Mouse (Mus musculus) neural tube, embryonic 11.5 days (tissue): ENCODE measurements around the gene Il1rap. TPM values are rescaled to one million over a fixed set of nuclear protein-coding genes. Genes with fewer than 3 reads are reported as not detected.

Source experiments
- ATAC-seq: fragments of 200-750 bp; cut with Nextera tagmentation; 2 replicates; pipeline ENCODE4 v1.8.0; 2017; ENCODE audit warnings: moderate number of reproducible peaks, mild to moderate bottlenecking, moderate TSS enrichment, moderate library complexity; ENCODE audit not compliant: insufficient read depth, low FRiP score, low TSS enrichment
- DNase-seq: peaks from one replicate; pipeline ENCODE4 v3.0.0-alpha.2; 2015; ENCODE audit warnings: low spot score
- H3K27ac ChIP-seq: fragments of 300-500 bp; sonication (generic); 2 replicates; pipeline ENCODE4 v1.5.1; 2014; ENCODE audit warnings: low read depth, mild to moderate bottlenecking, low read length
- H3K27me3 ChIP-seq: fragments of 300-500 bp; sonication (generic); 2 replicates; pipeline ENCODE4 v1.6.1; 2014; ENCODE audit warnings: mild to moderate bottlenecking, low read length, mixed read lengths; ENCODE audit not compliant: control insufficient read depth, insufficient read depth
- H3K36me3 ChIP-seq: fragments of 300-500 bp; sonication (generic); 2 replicates; pipeline ENCODE4 v1.6.1; 2014; ENCODE audit warnings: mild to moderate bottlenecking, low read length, moderate library complexity, mixed read lengths; ENCODE audit not compliant: control insufficient read depth, insufficient read depth
- H3K4me1 ChIP-seq: fragments of 300-500 bp; sonication (generic); 2 replicates; pipeline ENCODE4 v1.6.1; 2014; ENCODE audit warnings: low read length, mixed read lengths; ENCODE audit not compliant: control insufficient read depth, insufficient read depth
- H3K4me2 ChIP-seq: fragments of 300-500 bp; sonication (generic); 2 replicates; pipeline ENCODE4 v1.6.1; 2014; ENCODE audit warnings: low read depth, mild to moderate bottlenecking, moderate library complexity
- H3K4me3 ChIP-seq: fragments of 300-500 bp; sonication (generic); 2 replicates; pipeline ENCODE4 v1.5.1; 2014; ENCODE audit warnings: low read depth, low read length
- H3K9ac ChIP-seq: fragments of 300-500 bp; sonication (generic); 2 replicates; pipeline ENCODE4 v1.6.1; 2014; ENCODE audit warnings: mild to moderate bottlenecking, low read length
- H3K9me3 ChIP-seq: fragments of 300-500 bp; sonication (generic); 2 replicates; pipeline ENCODE4 v1.6.1; 2016; ENCODE audit warnings: low read length; ENCODE audit not compliant: control insufficient read depth
- WGBS: fragments of 180-500 bp; shearing (Covaris S2); extraction: QIAGEN DNeasy Blood & Tissue Kit; methylation state at CpG from one replicate; pipeline ENCODE4 v1.1.7; 2014; 5-methylcytosine and 5-hydroxymethylcytosine counted together
- polyA plus RNA-seq: library from polyadenylated mRNA; unstranded; fragments of >200 nt; fragmentation: Nextera tagmentation; extraction: Ambion mirVana; gene quantifications from 2 replicates; pipeline ENCODE4 v1.2.1, GENCODE M21; 2014

The Il1rap gene
- polyA plus RNA-seq, 1 experiment from 2014 or later = 8.9 TPM

GRCm38 (mm10) chr16:26698076-26698475 lies 116.6 kb downstream of the Il1rap start:
- H3K4me1 ChIP-seq = no peaks in the 10 kb centered on the region
- H3K9me3 ChIP-seq = no peaks in the 10 kb centered on the region
- H3K27me3 ChIP-seq = no peaks in the 10 kb centered on the region
- H3K4me2 ChIP-seq = no peak overlapping the region
- no peak overlapping the region for H3K9ac ChIP-seq
- ATAC-seq = no peak
- no peak for DNase-seq
- no peak overlapping the region for H3K27ac ChIP-seq
- WGBS = 85% methylated on average over 4 of the region's 4 CpGs
- H3K36me3 ChIP-seq = no peaks in the 10 kb centered on the region
- H3K4me3 ChIP-seq = no peak overlapping the region

GRCm38 (mm10) chr16:26700440-26701103 lies 119.1 kb downstream of the Il1rap start:
- Histone ChIP-seq H3K36me3 (no peaks in the 10 kb centered on the region), H3K27ac (no peak overlapping the region), H3K9me3 (no peaks in the 10 kb centered on the region), H3K4me1 (no peaks in the 10 kb centered on the region), H3K27me3 (no peaks in the 10 kb centered on the region), H3K4me3 (no peak overlapping the region), H3K9ac (no peak overlapping the region), H3K4me2 (no peak overlapping the region)
- WGBS = 87% methylated on average over 8 of the region's 8 CpGs
- no peak for DNase-seq
- no peak for ATAC-seq

GRCm38 (mm10) chr16:26705658-26706371 lies 124.3 kb downstream of the Il1rap start:
- H3K9ac ChIP-seq = no peak overlapping the region
- H3K36me3 ChIP-seq = no peaks in the 10 kb centered on the region
- 81% methylated on average over 6 of the region's 6 CpGs for WGBS
- H3K9me3 ChIP-seq = no peaks in the 10 kb centered on the region
- H3K4me2 ChIP-seq = no peak overlapping the region
- DNase-seq (no peak), ATAC-seq (no peak)
- no peak overlapping the region for H3K4me3 ChIP-seq
- H3K4me1 ChIP-seq = no peaks in the 10 kb centered on the region
- no peak overlapping the region for H3K27ac ChIP-seq
- H3K27me3 ChIP-seq = no peaks in the 10 kb centered on the region

- H3K4me3 ChIP-seq = no peak overlapping the region
- H3K36me3 ChIP-seq = no peaks in the 10 kb centered on the region
- no peaks in the 10 kb centered on the region for H3K9me3 ChIP-seq
- H3K4me2 ChIP-seq = no peak overlapping the region
- no peak overlapping the region for H3K27ac ChIP-seq
- DNase-seq (no peak), ATAC-seq (no peak)
- no peaks in the 10 kb centered on the region for H3K27me3 ChIP-seq
- 77% methylated on average over 2 of the region's 2 CpGs for WGBS
- H3K9ac ChIP-seq = no peak overlapping the region
- no peaks in the 10 kb centered on the region for H3K4me1 ChIP-seq
These were observed 125.0 kb downstream of the Il1rap start for GRCm38 (mm10) chr16:26706503-26706902.

GRCm38 (mm10) chr16:26710922-26711321 lies 129.4 kb downstream of the Il1rap start:
- Histone ChIP-seq H3K9ac (no peak overlapping the region), H3K4me1 (no peaks in the 10 kb centered on the region), H3K36me3 (no peaks in the 10 kb centered on the region), H3K9me3 (no peaks in the 10 kb centered on the region), H3K4me2 (no peak overlapping the region), H3K4me3 (no peak overlapping the region), H3K27me3 (no peaks in the 10 kb centered on the region), H3K27ac (no peak overlapping the region)
- DNase-seq (no peak), ATAC-seq (no peak)
- WGBS = 92% methylated on average over 3 of the region's 3 CpGs

- Histone ChIP-seq H3K27ac (no peak overlapping the region), H3K4me3 (no peak overlapping the region), H3K9me3 (no peaks in the 10 kb centered on the region), H3K9ac (no peak overlapping the region), H3K4me2 (no peak overlapping the region), H3K27me3 (no peaks in the 10 kb centered on the region), H3K4me1 (no peaks in the 10 kb centered on the region), H3K36me3 (no peaks in the 10 kb centered on the region)
- ATAC-seq = no peak
- WGBS = 89% methylated on average over 5 of the region's 5 CpGs
- no peak for DNase-seq
These were observed 132.2 kb downstream of the Il1rap start for GRCm38 (mm10) chr16:26713538-26714316.

GRCm38 (mm10) chr16:26722464-26722863 lies 141.0 kb downstream of the Il1rap start:
- H3K4me3 ChIP-seq = no peak overlapping the region

GRCm38 (mm10) chr16:26723952-26724747 lies 142.6 kb downstream of the Il1rap start:
- H3K27ac ChIP-seq = no peak overlapping the region
- H3K4me1 ChIP-seq = no peaks in the 10 kb centered on the region
- no peak overlapping the region for H3K4me3 ChIP-seq
- no peak for ATAC-seq
- H3K36me3 ChIP-seq = no peaks in the 10 kb centered on the region
- no peak overlapping the region for H3K9ac ChIP-seq
- 69% methylated on average over 5 of the region's 5 CpGs for WGBS
- no peak overlapping the region for H3K4me2 ChIP-seq
- no peak for DNase-seq
- H3K9me3 ChIP-seq = no peaks in the 10 kb centered on the region
- no peaks in the 10 kb centered on the region for H3K27me3 ChIP-seq

More at GRCm38 (mm10) chr16:26722464-26722863, 141.0 kb downstream of the Il1rap start:
- Histone ChIP-seq H3K9me3 (no peaks in the 10 kb centered on the region), H3K9ac (no peak overlapping the region), H3K4me2 (no peak overlapping the region), H3K27ac (no peak overlapping the region), H3K27me3 (no peaks in the 10 kb centered on the region), H3K4me1 (no peaks in the 10 kb centered on the region), H3K36me3 (no peaks in the 10 kb centered on the region)
- no peak for DNase-seq
- WGBS = 93% methylated on average over 11 of the region's 11 CpGs
- no peak for ATAC-seq
